Mouse (Mus musculus) neural tube, embryonic 11.5 days (tissue): ENCODE data around the gene Ift43. TPM values are rescaled to one million over a fixed set of nuclear protein-coding genes. Genes with fewer than 3 reads are reported as not detected.

Experiments
- ATAC-seq: fragments of 200-750 bp; cut with Nextera tagmentation; 2 replicates; pipeline ENCODE4 v1.8.0; 2017; ENCODE audit warnings: moderate number of reproducible peaks, mild to moderate bottlenecking, moderate TSS enrichment, moderate library complexity; ENCODE audit not compliant: insufficient read depth, low FRiP score, low TSS enrichment
- DNase-seq: peaks from one replicate; pipeline ENCODE4 v3.0.0-alpha.2; 2015; ENCODE audit warnings: low spot score
- H3K27ac ChIP-seq: fragments of 300-500 bp; sonication (generic); 2 replicates; pipeline ENCODE4 v1.5.1; 2014; ENCODE audit warnings: low read depth, mild to moderate bottlenecking, low read length
- H3K27me3 ChIP-seq: fragments of 300-500 bp; sonication (generic); 2 replicates; pipeline ENCODE4 v1.6.1; 2014; ENCODE audit warnings: mild to moderate bottlenecking, low read length, mixed read lengths; ENCODE audit not compliant: control insufficient read depth, insufficient read depth
- H3K36me3 ChIP-seq: fragments of 300-500 bp; sonication (generic); 2 replicates; pipeline ENCODE4 v1.6.1; 2014; ENCODE audit warnings: mild to moderate bottlenecking, low read length, moderate library complexity, mixed read lengths; ENCODE audit not compliant: control insufficient read depth, insufficient read depth
- H3K4me1 ChIP-seq: fragments of 300-500 bp; sonication (generic); 2 replicates; pipeline ENCODE4 v1.6.1; 2014; ENCODE audit warnings: low read length, mixed read lengths; ENCODE audit not compliant: control insufficient read depth, insufficient read depth
- H3K4me2 ChIP-seq: fragments of 300-500 bp; sonication (generic); 2 replicates; pipeline ENCODE4 v1.6.1; 2014; ENCODE audit warnings: low read depth, mild to moderate bottlenecking, moderate library complexity
- H3K4me3 ChIP-seq: fragments of 300-500 bp; sonication (generic); 2 replicates; pipeline ENCODE4 v1.5.1; 2014; ENCODE audit warnings: low read depth, low read length
- H3K9ac ChIP-seq: fragments of 300-500 bp; sonication (generic); 2 replicates; pipeline ENCODE4 v1.6.1; 2014; ENCODE audit warnings: mild to moderate bottlenecking, low read length
- H3K9me3 ChIP-seq: fragments of 300-500 bp; sonication (generic); 2 replicates; pipeline ENCODE4 v1.6.1; 2016; ENCODE audit warnings: low read length; ENCODE audit not compliant: control insufficient read depth
- WGBS: fragments of 180-500 bp; shearing (Covaris S2); extraction: QIAGEN DNeasy Blood & Tissue Kit; methylation state at CpG from one replicate; pipeline ENCODE4 v1.1.7; 2014; 5-methylcytosine and 5-hydroxymethylcytosine counted together
- polyA plus RNA-seq: library from polyadenylated mRNA; unstranded; fragments of >200 nt; fragmentation: Nextera tagmentation; extraction: Ambion mirVana; gene quantifications from 2 replicates; pipeline ENCODE4 v1.2.1, GENCODE M21; 2014

Ift43 gene
- polyA plus RNA-seq, 1 experiment from 2014 or later = 88.1 TPM

DNA sequence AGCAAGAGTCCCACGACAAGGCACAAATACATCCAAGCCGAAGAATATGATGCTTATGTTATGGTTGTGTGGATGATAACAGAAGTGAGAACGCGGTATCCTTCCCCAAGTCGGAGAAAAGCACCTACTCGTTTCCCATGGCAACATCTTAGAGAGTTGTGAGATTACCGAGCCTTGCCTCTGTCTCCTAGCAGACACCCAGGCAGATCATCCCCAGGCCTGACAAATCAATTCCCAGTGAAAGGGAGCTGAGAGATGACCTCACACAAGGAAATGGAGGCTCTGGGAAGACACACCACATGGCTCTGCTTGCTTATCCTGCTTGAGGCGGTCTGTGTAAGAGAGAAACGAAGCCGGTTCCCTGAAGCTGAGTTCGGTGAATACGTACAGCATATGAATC is 7.7 kb upstream of the Ift43 start:
- no peaks in the 10 kb centered on the region for H3K36me3 ChIP-seq
- H3K4me3 ChIP-seq = no peak overlapping the region
- DNase-seq = peak; percentile 5
- no peak for ATAC-seq
- no peaks in the 10 kb centered on the region for H3K9me3 ChIP-seq
- H3K4me1 ChIP-seq = peaks cover 6% of the 10 kb centered on the region; the same call in 1 of the 2 replicates
- H3K4me2 ChIP-seq = no peak overlapping the region
- no peak overlapping the region for H3K9ac ChIP-seq
- H3K27me3 ChIP-seq = no peaks in the 10 kb centered on the region
- no peak overlapping the region for H3K27ac ChIP-seq
- 89% methylated on average over 12 of the region's 12 CpGs for WGBS

DNA sequence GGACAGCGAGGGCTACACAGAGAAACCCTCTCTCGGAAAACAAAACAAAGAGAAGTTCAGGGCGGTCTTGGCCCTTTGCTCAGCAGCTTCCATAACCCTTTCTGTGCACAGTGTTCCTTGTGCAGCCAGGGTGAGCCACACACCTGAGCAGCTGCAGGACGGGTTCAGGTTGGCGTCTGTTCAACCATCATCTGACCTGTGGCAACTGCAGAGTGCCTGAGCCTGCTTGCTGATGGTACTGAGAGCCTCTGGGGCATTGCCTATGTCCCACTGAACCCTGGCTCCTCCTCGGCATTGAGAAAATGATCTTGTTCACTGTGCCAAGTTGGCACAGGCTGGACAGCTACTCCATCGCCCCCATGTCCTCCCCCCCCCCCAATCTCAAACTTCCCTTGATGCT is 7.0 kb upstream of the Ift43 start:
- Histone ChIP-seq H3K4me2 (no peak overlapping the region), H3K27ac (no peak overlapping the region), H3K27me3 (no peaks in the 10 kb centered on the region), H3K4me1 (peaks cover 6% of the 10 kb centered on the region; the same call in 1 of the 2 replicates), H3K4me3 (no peak overlapping the region), H3K9me3 (no peaks in the 10 kb centered on the region), H3K36me3 (no peaks in the 10 kb centered on the region), H3K9ac (no peak overlapping the region)
- peak; percentile 6 for DNase-seq
- 93% methylated on average over 7 of the region's 7 CpGs for WGBS
- no peak for ATAC-seq

DNA sequence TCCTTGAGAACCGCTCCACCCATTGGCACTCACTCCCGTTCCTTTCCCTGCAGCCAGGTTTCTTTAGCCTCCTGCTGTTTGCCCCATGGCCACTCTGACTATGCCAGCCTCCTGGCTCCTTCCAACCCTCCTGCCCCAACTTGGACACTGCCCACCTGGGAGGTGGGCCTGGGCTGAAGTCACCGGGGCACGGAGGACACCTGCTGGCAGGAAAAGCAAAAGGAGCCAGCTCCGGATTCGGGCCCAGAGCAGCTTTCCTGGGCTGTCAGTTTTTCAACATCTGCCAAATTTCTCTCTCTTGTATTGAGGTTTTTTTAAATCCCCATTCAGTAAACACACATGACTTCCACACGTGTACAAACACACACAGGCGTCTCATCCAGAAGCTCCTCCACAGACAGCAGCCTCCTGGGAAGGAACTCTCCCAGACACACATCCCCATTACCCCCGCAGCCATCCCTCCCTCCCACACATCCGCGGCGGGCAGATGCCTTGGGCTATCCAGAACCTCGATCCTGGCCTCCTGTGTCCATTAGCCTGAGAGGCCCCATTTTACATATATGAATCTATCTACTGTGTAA is 5.9 kb upstream of the Ift43 start:
- Histone ChIP-seq H3K27me3 (no peaks in the 10 kb centered on the region), H3K9me3 (no peaks in the 10 kb centered on the region), H3K4me3 (peak overlapping the region; percentile 32), H3K9ac (peak overlapping the region; percentile 42; the same call in 1 of the 2 replicates), H3K4me2 (peak overlapping the region; percentile 46), H3K36me3 (no peaks in the 10 kb centered on the region), H3K4me1 (peaks cover 6% of the 10 kb centered on the region; the same call in 1 of the 2 replicates), H3K27ac (no peak overlapping the region)
- ATAC-seq = no peak
- peak; percentile 15 for DNase-seq
- 11% methylated on average over 13 of the region's 13 CpGs for WGBS

DNA sequence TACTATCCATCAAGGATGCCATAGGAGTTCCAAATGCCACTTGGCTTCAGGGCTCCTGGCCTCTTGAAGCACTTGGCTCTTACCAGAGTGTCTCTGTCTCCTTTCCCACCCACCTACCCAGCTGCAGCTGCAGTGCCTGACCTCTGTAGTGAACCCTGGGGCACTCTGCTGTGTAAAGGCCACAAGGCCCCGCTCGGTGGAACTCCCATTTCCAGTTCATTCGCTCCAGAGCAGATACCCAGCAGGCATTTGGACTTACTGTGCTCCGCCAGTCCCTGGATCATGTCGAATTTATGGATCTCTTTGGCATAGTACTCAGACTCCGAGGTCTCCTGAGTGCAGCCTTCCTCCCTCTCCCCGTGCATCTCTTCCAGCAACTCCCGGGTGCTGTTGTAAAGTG is 5.0 kb upstream of the Ift43 start:
- ATAC-seq (no peak), DNase-seq (peak; percentile 13)
- 11% methylated on average over 8 of the region's 8 CpGs for WGBS
- no peaks in the 10 kb centered on the region for H3K36me3 ChIP-seq
- H3K4me3 ChIP-seq = peak overlapping the region; percentile 32
- 0 out of 2 replicates have a peak overlapping the region, but pooled peaks have one; percentile 34 for H3K27ac ChIP-seq
- peak overlapping the region; percentile 35 for H3K9ac ChIP-seq
- peaks cover 8% of the 10 kb centered on the region; the same call in 1 of the 2 replicates for H3K4me1 ChIP-seq
- H3K27me3 ChIP-seq = no peaks in the 10 kb centered on the region
- H3K4me2 ChIP-seq = peak overlapping the region; percentile 46
- no peaks in the 10 kb centered on the region for H3K9me3 ChIP-seq

DNA sequence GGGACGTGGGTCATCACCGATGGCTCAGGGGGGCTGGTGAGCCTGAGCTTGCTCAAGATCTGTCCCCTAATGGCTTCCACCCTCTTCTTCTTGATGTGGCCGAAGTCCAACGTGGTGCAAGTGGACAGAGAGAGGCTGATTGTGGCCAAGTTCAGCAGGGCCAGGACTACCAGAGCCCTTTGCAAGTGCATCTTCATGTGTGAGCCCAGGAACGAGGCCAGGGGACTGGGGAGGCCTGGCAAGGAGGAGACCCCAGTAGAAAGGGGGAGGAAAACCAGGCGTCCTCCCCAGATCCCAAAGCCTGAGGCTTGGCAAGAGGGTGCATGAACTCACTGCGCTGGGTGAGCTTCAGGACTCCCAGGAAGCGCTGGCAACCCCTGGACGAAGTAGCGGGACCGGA is 4.6 kb upstream of the Ift43 start:
- Histone ChIP-seq H3K36me3 (no peaks in the 10 kb centered on the region), H3K9ac (peak overlapping the region; percentile 49), H3K4me1 (peaks cover 8% of the 10 kb centered on the region; the same call in 1 of the 2 replicates), H3K27me3 (no peaks in the 10 kb centered on the region), H3K9me3 (no peaks in the 10 kb centered on the region), H3K27ac (no peak overlapping the region), H3K4me3 (peak overlapping the region; percentile 32), H3K4me2 (peak overlapping the region; percentile 46)
- no peak for ATAC-seq
- DNase-seq = peak; percentile 18
- 21% methylated on average over 11 of the region's 11 CpGs for WGBS

DNA sequence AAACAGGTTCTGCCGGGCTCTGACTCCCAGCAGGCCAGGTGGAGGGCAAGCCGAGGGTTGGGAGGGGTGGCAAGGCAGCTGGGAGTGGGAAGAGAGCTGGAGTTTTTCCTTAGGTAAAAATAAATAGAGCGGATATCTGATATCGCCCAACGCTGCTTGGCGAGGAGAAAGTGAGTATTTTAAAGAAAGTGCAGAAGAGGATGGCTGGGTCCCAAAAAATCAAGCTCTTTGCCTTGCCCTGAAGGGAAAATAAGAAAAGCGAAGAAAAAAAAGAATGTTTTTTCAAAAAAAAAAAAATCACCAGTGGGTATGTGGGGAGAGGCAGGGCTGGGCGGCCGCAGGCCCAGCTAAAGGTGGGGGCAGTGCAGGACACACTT is 4.2 kb upstream of the Ift43 start:
- H3K27me3 ChIP-seq = no peaks in the 10 kb centered on the region
- 15% methylated on average over 9 of the region's 9 CpGs for WGBS
- peak overlapping the region; percentile 49 for H3K9ac ChIP-seq
- DNase-seq (no peak), ATAC-seq (no peak; the same call in 1 of the 2 replicates)
- no peaks in the 10 kb centered on the region for H3K36me3 ChIP-seq
- no peaks in the 10 kb centered on the region for H3K9me3 ChIP-seq
- H3K4me1 ChIP-seq = peaks cover 10% of the 10 kb centered on the region
- peak overlapping the region; percentile 46 for H3K4me2 ChIP-seq
- peak overlapping the region; percentile 32 for H3K4me3 ChIP-seq
- 0 out of 2 replicates have a peak overlapping the region, but pooled peaks have one; percentile 58 for H3K27ac ChIP-seq

DNA sequence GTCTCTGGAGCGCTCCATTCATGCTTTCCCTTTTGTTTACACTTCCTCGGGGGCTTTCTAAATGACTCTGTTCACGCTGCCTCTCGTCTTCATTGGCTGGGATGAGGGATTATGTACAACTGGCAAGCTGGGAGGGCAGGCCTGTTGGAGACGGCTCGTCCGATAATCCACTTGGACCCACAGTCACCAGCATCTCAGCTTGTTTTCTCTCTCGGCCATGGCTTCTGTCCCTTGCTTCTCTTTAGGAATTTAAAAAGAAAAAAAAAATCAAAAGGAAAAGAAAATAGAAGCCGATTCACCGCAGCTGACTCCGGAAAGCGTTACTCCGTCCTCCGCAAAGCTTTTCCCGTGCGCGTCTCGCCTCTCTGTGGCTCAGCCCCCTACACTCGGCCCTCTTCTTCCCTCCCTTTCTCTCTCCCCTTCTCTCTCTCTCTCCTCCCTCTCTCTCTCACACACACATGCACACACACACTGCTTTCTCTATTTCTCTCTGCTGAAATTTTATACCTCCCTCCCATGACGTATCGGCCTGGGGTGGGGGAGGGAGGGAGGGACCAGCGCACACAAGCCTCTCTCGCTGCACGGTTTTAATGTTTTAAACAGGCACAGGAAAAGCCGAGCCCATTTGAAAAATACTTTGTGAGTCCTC is 3.7 kb upstream of the Ift43 start, which contains the start of gene Tgfb3:
Gene Tgfb3, minus strand, starts transcription at position 489 of the 649 bp plus-strand sequence.
- peak within 1 kb of the TSS; percentile 58; the same call in 1 of the 2 replicates for H3K27ac ChIP-seq
- ATAC-seq (peak; percentile 57), DNase-seq (peak; percentile 75)
- H3K9me3 ChIP-seq = no peaks in the 10 kb centered on the region
- under 1% methylated on average over 25 of the region's 25 CpGs for WGBS
- H3K4me1 ChIP-seq = peaks cover 10% of the 10 kb centered on the region
- no peaks in the 10 kb centered on the region for H3K27me3 ChIP-seq
- H3K36me3 ChIP-seq = no peaks in the 10 kb centered on the region
- peak within 1 kb of the TSS; percentile 32 for H3K4me3 ChIP-seq
- H3K9ac ChIP-seq = peak within 1 kb of the TSS; percentile 49
- H3K4me2 ChIP-seq = peak within 1 kb of the TSS; percentile 46

DNA sequence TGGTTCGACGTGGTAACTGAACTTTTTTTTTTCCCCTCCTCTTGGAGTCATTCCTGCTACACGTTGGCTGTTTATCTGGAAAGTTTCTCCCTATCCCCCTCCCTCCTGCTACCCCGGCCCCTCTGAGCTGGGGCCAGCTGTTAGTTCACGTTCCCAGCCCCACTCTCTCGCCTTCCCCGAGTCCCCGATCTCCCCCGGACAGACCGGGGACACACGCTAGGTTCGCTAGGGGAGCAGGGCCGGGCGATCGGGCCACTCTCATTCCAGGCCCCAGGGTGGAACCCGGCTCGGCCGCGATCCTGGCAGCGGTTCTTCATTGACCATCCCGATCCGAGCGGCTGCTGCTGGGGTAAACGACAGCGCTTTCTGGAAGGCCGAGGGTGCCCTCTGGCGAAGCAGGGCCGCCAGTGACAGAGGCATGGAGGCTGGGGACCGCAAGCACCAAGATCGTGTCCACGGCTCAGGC is 3.1 kb upstream of the Ift43 start:
- peak overlapping the region; percentile 49; the same call in 1 of the 2 replicates for H3K27ac ChIP-seq
- H3K4me1 ChIP-seq = peaks cover 10% of the 10 kb centered on the region
- no peaks in the 10 kb centered on the region for H3K27me3 ChIP-seq
- DNase-seq = peak; percentile 93
- ATAC-seq = peak; percentile 76
- H3K36me3 ChIP-seq = no peaks in the 10 kb centered on the region
- H3K9me3 ChIP-seq = no peaks in the 10 kb centered on the region
- peak overlapping the region; percentile 46 for H3K4me2 ChIP-seq
- under 1% methylated on average over 31 of the region's 31 CpGs for WGBS
- H3K4me3 ChIP-seq = peak overlapping the region; percentile 32
- H3K9ac ChIP-seq = peak overlapping the region; percentile 49
